In genomic region chr2:126947646-126948045, GRCm38 (mm10) we compare ENCODE assay signal across 25 mouse cellular contexts.
"Had no signal": no experiment of that assay in that cellular context is flagged by ENCODE, and none has a peak within 500 bp of the region (broad histone marks: within the 10 kb centered on the region; RNA-seq: fewer than 3 reads in every experiment).

No protein-coding gene starts in this region.

- H3K4me1 ChIP-seq: hindbrain, embryonic 13.5 days; hindbrain, embryonic 15.5 days; limb, embryonic 10.5 days; limb, embryonic 12.5 days had no signal

- H3K27me3 ChIP-seq: heart, embryonic 13.5 days; heart, embryonic 15.5 days; hindbrain, embryonic 13.5 days; hindbrain, embryonic 15.5 days; intestine, embryonic 15.5 days; limb, embryonic 12.5 days; liver, embryonic 13.5 days; liver, embryonic 15.5 days had no signal

- H3K9me3 ChIP-seq: heart, embryonic 13.5 days; heart, embryonic 15.5 days; hindbrain, embryonic 13.5 days; hindbrain, embryonic 15.5 days; intestine, embryonic 15.5 days; limb, embryonic 10.5 days; limb, embryonic 12.5 days; liver, embryonic 13.5 days; liver, embryonic 15.5 days had no signal

- DNase-seq: gastrocnemius, postnatal 14 days; gastrocnemius, postnatal 36 days; heart, adult 2 months; heart, postnatal 14 days; heart, postnatal 36 days; kidney, adult 18-20 months; kidney, adult 8-10 months; kidney, postnatal 10 days; kidney, postnatal 25 days; layer of hippocampus, adult 9-11 months; layer of hippocampus, postnatal 36 days; liver; liver, embryonic 13.5 days; liver, postnatal 0 days had no signal

- H3K4me2 ChIP-seq: heart, embryonic 11.5 days; heart, embryonic 13.5 days; heart, embryonic 15.5 days; hindbrain, embryonic 13.5 days; hindbrain, embryonic 15.5 days; intestine, embryonic 15.5 days; limb, embryonic 12.5 days; liver, embryonic 11.5 days; liver, embryonic 13.5 days; liver, embryonic 15.5 days had no signal

- H3K9ac ChIP-seq: heart, embryonic 13.5 days; heart, embryonic 15.5 days; hindbrain, embryonic 13.5 days; hindbrain, embryonic 15.5 days; intestine, embryonic 15.5 days; limb, embryonic 12.5 days; liver, embryonic 13.5 days; liver, embryonic 15.5 days; liver, postnatal 0 days had no signal

- ATAC-seq: hindbrain, postnatal 0 days; liver, postnatal 0 days had no signal

- H3K36me3 ChIP-seq: heart, embryonic 13.5 days; heart, embryonic 15.5 days; hindbrain, embryonic 13.5 days; hindbrain, embryonic 15.5 days; intestine, embryonic 15.5 days; limb, embryonic 10.5 days; limb, embryonic 12.5 days; liver, embryonic 13.5 days; liver, embryonic 15.5 days had no signal

- H3K27ac ChIP-seq: heart, adult 2 months; heart, embryonic 13.5 days; heart, embryonic 15.5 days; hindbrain, embryonic 13.5 days; hindbrain, embryonic 15.5 days; hindbrain, postnatal 0 days; intestine, embryonic 15.5 days; limb, embryonic 10.5 days; limb, embryonic 12.5 days; liver, embryonic 13.5 days; liver, embryonic 15.5 days had no signal

- H3K4me3 ChIP-seq: heart, adult 2 months; heart, embryonic 13.5 days; heart, embryonic 15.5 days; hindbrain, embryonic 13.5 days; hindbrain, embryonic 15.5 days; intestine, embryonic 15.5 days; limb, embryonic 10.5 days; limb, embryonic 12.5 days; liver, embryonic 13.5 days; liver, embryonic 15.5 days had no signal
